Mouse (Mus musculus): ENCODE measurements around the gene Synpo2.

DNA sequence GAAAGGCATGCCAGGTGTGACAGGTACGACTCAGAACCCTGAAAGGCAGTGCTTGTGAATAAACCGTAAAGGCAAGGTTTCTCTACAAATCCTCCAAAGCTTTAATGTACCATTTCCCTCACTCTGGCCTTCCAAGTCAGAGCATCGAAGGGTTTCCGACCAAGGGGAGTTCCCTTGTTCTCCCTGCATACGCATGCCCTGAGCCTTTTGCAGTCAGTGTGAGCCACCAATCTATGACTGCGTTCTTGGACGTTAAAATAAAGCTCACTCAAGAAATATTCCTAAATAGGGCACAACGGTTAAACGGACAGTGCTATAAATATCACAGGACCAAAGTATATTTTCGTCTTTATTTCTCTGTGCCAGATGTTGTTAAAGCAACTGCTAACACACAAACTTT, 51.7 kb downstream of the Synpo2 start:
- TF ChIP-seq CTCF (IDR thresholded peaks at IDR 0.05; ENCODE audit: low read depth) (no peak), EP300 (IDR thresholded peaks at IDR 0.05; ENCODE audit: low read depth) (no peak)

All from liver, postnatal 0 days (tissue).